Mouse (Mus musculus): ENCODE data around the gene Slc30a6.

- no peak for TF ChIP-seq POLR2A (IDR thresholded peaks at IDR 0.05; ENCODE audit: insufficient read length, low read depth)
- TF ChIP-seq MAX (IDR thresholded peaks at IDR 0.05; ENCODE audit: low read depth) = no peak
Measured at GRCm38 (mm10) chr17:74431481-74431880, 36.1 kb downstream of the Slc30a6 start.
